Mouse (Mus musculus) brain, embryonic 14.5 days (tissue): ENCODE measurements around the gene Fbxl20. TPM values are rescaled to one million over a fixed set of nuclear protein-coding genes. Genes with fewer than 3 reads are reported as not detected.
A peak's percentile ranks its signal among the peaks of the same experiment; 100 is the strongest.

ENCODE experiments used
- DNase-seq: peaks from one replicate; pipeline ENCODE4 v3.0.0-alpha.2; 2011; ENCODE audit warnings: low read depth
- CTCF ChIP-seq: fragments of 200-500 bp; IDR thresholded peaks from 2 replicates; pipeline ENCODE4 v1.5.1; 2012; ENCODE audit warnings: inconsistent platforms, mild to moderate bottlenecking, moderate library complexity, borderline replicate concordance; ENCODE audit not compliant: insufficient read depth, insufficient read length; ENCODE audit errors: extremely low read depth
- POLR2A ChIP-seq: fragments of 200-500 bp; IDR thresholded peaks from 2 replicates; pipeline ENCODE4 v1.6.1; 2012; ENCODE audit warnings: mild to moderate bottlenecking, inconsistent platforms, borderline replicate concordance; ENCODE audit not compliant: poor library complexity, insufficient read depth, insufficient read length, severe bottlenecking; ENCODE audit errors: extremely low read depth
- polyA plus RNA-seq: library from polyadenylated mRNA; depleted of rRNA; stranded (reverse); fragments of >200 nt; gene quantifications from 2 replicates; pipeline ENCODE4 v1.2.3, GENCODE M21; 2012

Fbxl20 gene
- polyA plus RNA-seq, 1 experiment: 28.3 TPM

DNA sequence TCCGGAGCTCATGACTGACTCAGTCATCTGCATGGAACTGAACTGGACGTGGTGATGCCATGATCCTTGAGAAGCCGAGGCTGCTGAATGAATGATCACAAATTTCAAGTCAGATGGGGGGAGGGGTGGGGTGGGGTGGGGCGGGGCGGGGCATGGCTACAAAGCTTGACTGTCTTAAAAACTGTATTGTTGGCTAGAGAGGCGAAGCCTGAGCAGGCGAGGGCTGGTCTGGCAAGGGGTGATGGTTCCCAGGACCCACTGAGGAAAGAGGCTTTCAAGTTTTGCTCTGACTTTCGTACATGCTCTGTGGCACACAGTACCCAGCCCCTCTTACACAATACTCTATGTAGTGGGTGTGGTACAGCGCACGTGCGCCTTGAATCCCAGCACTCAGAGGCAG, 12.4 kb downstream of the Fbxl20 start:
- no peak for DNase-seq
- no peak for TF ChIP-seq POLR2A
- TF ChIP-seq CTCF: no peak

DNA sequence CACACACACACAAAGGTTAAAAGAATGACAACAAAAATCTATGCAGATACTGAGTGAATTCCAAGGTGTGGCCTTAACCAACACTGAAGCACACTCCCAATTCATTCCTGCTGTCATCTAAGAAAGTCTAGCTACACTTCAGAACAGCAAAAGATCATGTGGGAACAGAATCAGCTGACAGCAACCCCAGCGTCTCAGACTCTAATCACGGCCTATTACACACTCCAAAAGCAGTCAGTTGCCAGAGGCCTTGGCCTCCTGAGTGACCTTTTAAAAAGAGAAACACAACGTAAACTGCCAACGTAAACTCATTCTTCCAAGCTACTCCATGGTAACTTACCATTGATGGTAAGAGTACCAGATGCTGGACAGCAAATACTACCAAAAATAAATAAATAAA, 15.3 kb downstream of the Fbxl20 start:
- TF ChIP-seq POLR2A: no peak
- TF ChIP-seq CTCF: no peak
- DNase-seq: peak; percentile 2

DNA sequence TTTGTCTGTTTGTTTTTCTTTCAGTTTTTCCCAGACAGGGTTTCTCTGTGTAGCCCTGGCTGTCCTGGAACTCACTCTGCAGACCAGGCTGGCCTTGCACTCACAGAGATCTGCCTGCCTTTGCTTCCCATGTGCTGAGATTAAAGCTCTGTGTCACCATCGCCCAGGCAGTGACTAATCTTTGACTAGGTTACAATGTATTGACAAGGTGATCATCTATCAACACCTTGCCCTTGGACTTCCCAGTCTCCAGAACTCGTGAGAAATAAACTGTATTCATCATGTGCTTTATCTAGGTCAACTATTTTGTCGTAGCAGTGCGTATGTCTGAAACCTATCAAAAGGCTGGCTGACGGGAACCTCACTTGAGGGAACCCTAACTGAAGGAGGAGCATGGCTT, 26.8 kb downstream of the Fbxl20 start:
- no peak for DNase-seq
- TF ChIP-seq POLR2A (no peak), CTCF (no peak)

- TF ChIP-seq CTCF (no peak), POLR2A (no peak)
Observed at GRCm38 (mm10) chr11:98114363-98114762, 35.8 kb downstream of the Fbxl20 start.

DNA sequence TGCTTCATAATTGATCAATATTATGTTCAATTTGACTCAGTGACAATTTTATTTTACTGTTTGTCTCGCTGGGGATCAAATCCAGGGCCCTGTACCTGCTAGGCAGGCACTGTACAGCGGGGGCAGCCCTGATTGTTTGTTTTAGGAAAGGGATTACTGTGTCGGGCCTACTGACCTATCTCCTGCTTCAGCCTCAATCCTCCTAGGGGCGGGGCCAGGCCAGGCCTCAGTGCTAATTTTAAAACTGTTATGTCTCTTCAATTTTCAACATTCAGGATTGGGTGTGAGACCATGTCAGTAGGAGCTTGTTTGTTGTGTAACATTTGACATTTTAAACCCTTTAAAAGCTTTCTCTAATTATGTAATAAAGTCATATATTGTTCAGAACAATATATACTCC, 36.7 kb downstream of the Fbxl20 start:
- no peak for DNase-seq
- TF ChIP-seq POLR2A: no peak

More at GRCm38 (mm10) chr11:98114363-98114762, 35.8 kb downstream of the Fbxl20 start:
- DNase-seq: no peak

DNA sequence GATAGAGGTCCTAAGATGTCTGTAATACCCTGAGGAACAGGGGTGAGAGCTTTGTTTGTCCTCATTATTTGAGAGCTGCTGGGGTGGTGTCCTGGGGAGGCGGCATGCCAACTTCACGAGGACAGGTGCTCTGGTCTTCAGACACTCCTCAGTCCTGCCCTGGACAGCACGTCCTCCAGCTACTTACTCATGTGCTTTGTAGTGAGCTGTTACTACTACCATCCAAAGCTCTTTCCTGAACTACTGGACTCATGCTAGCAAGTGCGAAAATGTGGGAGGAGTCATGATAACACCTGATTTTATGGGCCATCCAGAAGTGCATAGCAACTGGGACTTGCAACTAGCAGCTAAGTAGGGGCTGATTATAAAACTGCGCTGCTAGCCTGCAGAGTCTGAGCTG, 40.5 kb downstream of the Fbxl20 start:
- no peak for TF ChIP-seq POLR2A
- TF ChIP-seq CTCF: no peak
- no peak for DNase-seq

DNA sequence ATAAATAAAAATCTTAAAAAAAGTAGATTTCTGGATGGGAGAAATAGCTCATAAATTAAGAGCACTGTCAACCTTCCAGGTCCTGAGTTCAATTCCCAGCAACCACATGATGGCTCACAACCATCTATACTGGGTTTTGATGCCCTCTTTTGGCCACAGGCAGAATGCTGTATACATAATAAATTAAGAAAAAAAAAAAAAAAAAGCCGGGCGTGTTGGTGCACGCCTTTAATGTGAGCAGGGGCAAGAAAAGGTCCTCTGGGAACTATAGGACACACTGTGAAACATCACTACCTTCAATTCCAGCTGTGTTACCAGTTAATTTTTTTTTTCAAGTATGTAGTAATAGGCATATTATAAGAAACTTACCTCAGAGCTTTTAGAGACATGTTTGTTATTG, 48.9 kb downstream of the Fbxl20 start:
- no peak for TF ChIP-seq CTCF
- no peak for TF ChIP-seq POLR2A
- DNase-seq: no peak

GRCm38 (mm10) chr11:98090583-98090982, 59.6 kb downstream of the Fbxl20 start:
- TF ChIP-seq CTCF (no peak), POLR2A (no peak)
- no peak for DNase-seq

- TF ChIP-seq POLR2A: no peak
- TF ChIP-seq CTCF: no peak
- DNase-seq: peak; percentile 57
Observed at GRCm38 (mm10) chr11:98088224-98088623, 62.0 kb downstream of the Fbxl20 start.

DNA sequence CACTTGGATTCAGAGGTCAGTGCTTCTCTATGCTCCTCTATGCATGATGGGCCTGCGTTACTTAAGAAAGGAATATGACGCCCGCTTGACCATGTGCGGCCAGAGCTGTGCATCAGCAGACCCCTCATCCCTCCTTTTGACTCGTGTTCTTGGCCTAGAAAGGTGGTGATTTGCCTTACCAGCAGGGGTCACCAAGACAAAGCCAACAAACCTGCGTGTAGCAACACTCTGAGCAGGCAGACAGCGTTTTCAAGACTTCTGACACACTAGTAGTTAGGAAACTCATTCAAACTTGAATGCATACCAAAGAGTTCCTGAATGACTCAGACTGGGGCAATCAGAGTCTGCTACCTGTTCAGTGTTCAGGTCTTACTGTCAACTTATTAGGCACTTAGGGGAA, 63.6 kb downstream of the Fbxl20 start:
- DNase-seq: no peak
- TF ChIP-seq CTCF (no peak), POLR2A (no peak)

GRCm38 (mm10) chr11:98086141-98086540, 64.1 kb downstream of the Fbxl20 start:
- no peak for TF ChIP-seq CTCF
- TF ChIP-seq POLR2A: no peak
- no peak for DNase-seq

- TF ChIP-seq POLR2A (no peak), CTCF (no peak)
- DNase-seq: no peak
Observed at GRCm38 (mm10) chr11:98082745-98083144, 67.5 kb downstream of the Fbxl20 start.

- TF ChIP-seq POLR2A (no peak), CTCF (no peak)
- DNase-seq: no peak
Observed at GRCm38 (mm10) chr11:98080450-98080849, 69.8 kb downstream of the Fbxl20 start.
